Comparison of ENCODE assay signal across 18 mouse cellular contexts in genomic region chr14:72892316-72892715, GRCm38 (mm10).
"Had no signal": no experiment of that assay in that cellular context is flagged by ENCODE, and none has a peak within 500 bp of the region (broad histone marks: within the 10 kb centered on the region; RNA-seq: fewer than 3 reads in every experiment).

No protein-coding gene starts in this region.

- H3K9ac ChIP-seq: liver, postnatal 0 days; lung, embryonic 15.5 days; midbrain, embryonic 12.5 days; midbrain, embryonic 15.5 days; neural tube, embryonic 13.5 days; neural tube, embryonic 15.5 days; stomach, embryonic 15.5 days had no signal

- ATAC-seq: liver, postnatal 0 days; lung, postnatal 0 days; midbrain, embryonic 15.5 days had no signal

- DNase-seq: liver, postnatal 0 days; lung, adult 2 months; lung, postnatal 14 days; lung, postnatal 36 days; right cerebral cortex, postnatal 14 days; thymus, adult 2 months; thymus, postnatal 25 days; thymus, postnatal 4 days had no signal

- H3K4me3 ChIP-seq: lung, embryonic 15.5 days; megakaryocyte, embryonic 14.5 days; midbrain, embryonic 12.5 days; midbrain, embryonic 15.5 days; neural tube, embryonic 13.5 days; neural tube, embryonic 15.5 days; stomach, embryonic 15.5 days had no signal

- H3K36me3 ChIP-seq: lung, embryonic 15.5 days; midbrain, embryonic 12.5 days; midbrain, embryonic 15.5 days; neural tube, embryonic 13.5 days; neural tube, embryonic 15.5 days; stomach, embryonic 15.5 days had no signal

- H3K27me3 ChIP-seq: lung, embryonic 15.5 days; midbrain, embryonic 12.5 days; midbrain, embryonic 15.5 days; neural tube, embryonic 13.5 days; neural tube, embryonic 15.5 days; stomach, embryonic 15.5 days had no signal

- H3K27ac ChIP-seq: lung, embryonic 15.5 days; macrophage; midbrain, embryonic 12.5 days; midbrain, embryonic 15.5 days; neural tube, embryonic 13.5 days; neural tube, embryonic 15.5 days; stomach, embryonic 15.5 days; stomach, postnatal 0 days had no signal

- H3K4me2 ChIP-seq: lung, embryonic 15.5 days; midbrain, embryonic 12.5 days; midbrain, embryonic 15.5 days; neural tube, embryonic 13.5 days; neural tube, embryonic 15.5 days; stomach, embryonic 15.5 days had no signal

- H3K4me1 ChIP-seq: midbrain, embryonic 12.5 days; midbrain, embryonic 15.5 days; neural tube, embryonic 13.5 days; neural tube, embryonic 15.5 days; stomach, embryonic 15.5 days had no signal

- H3K9me3 ChIP-seq: lung, embryonic 15.5 days; midbrain, embryonic 12.5 days; midbrain, embryonic 15.5 days; neural tube, embryonic 13.5 days; neural tube, embryonic 15.5 days; stomach, embryonic 15.5 days had no signal
